Mouse (Mus musculus): ENCODE results near the gene Cdk12. TPM values are rescaled to one million over a fixed set of nuclear protein-coding genes. Genes with fewer than 3 reads are reported as not detected.
A peak's percentile ranks its signal among the peaks of the same experiment; 100 is the strongest.

Cdk12 gene
- polyA plus RNA-seq, 1 experiment from 2014 or later: 14.6 TPM

GRCm38 (mm10) chr11:98327136-98328030 lies 124.5 kb downstream of the Cdk12 start:
- peak overlapping the region; percentile 17 for H3K4me3 ChIP-seq (ENCODE audit: low read depth, low read length)
- peaks cover 97% of the 10 kb centered on the region for H3K27me3 ChIP-seq (ENCODE audit: control insufficient read depth, insufficient read depth, low read length)
- H3K36me3 ChIP-seq (ENCODE audit: control insufficient read depth, insufficient read depth, low read length): no peaks in the 10 kb centered on the region
- DNase-seq (ENCODE audit: low spot score): peak; percentile 71
- no peak for ATAC-seq (ENCODE audit: insufficient number of reproducible peaks, low FRiP score, low TSS enrichment, low read depth)
- H3K4me2 ChIP-seq (ENCODE audit: low read depth, severe bottlenecking): peak overlapping the region; percentile 15
- H3K9ac ChIP-seq (ENCODE audit: low read length): no peak overlapping the region
- no peaks in the 10 kb centered on the region for H3K9me3 ChIP-seq (ENCODE audit: control insufficient read depth, low read length)
- H3K4me1 ChIP-seq (ENCODE audit: control insufficient read depth, insufficient read depth, low read length): 0 out of 2 replicates have a peak, but pooled peaks cover 7% of the 10 kb centered on the region
- under 1% methylated on average over 97 of the region's 97 CpGs for WGBS
- H3K27ac ChIP-seq (replicated peaks; ENCODE audit: low read depth, low read length): no peak overlapping the region

DNA sequence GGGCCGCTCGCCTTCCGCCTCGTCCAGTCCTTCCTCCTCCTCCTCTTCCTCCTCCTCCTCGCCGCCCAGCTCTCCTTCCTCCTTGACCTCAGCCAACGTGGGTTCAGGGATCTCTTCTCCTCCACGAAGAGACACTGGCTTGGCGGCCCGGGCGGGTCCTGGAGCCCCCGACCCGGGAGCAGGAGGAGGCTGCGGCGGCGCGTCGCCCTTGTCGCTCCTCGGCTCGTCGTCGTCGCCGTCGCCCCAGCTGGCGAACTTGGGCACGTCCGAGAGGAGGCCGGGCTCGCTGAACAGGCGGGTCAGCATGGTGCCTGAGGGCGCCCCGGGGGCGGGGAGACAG lies 125.1 kb downstream of the Cdk12 start:
- Histone ChIP-seq H3K27ac (replicated peaks; ENCODE audit: low read depth, low read length) (no peak overlapping the region), H3K4me3 (ENCODE audit: low read depth, low read length) (peak overlapping the region; percentile 17; the same call in 1 of the 2 replicates), H3K36me3 (ENCODE audit: control insufficient read depth, insufficient read depth, low read length) (no peaks in the 10 kb centered on the region), H3K9ac (ENCODE audit: low read length) (no peak overlapping the region), H3K9me3 (ENCODE audit: control insufficient read depth, low read length) (no peaks in the 10 kb centered on the region), H3K4me1 (ENCODE audit: control insufficient read depth, insufficient read depth, low read length) (0 out of 2 replicates have a peak, but pooled peaks cover 7% of the 10 kb centered on the region), H3K4me2 (ENCODE audit: low read depth, severe bottlenecking) (no peak overlapping the region), H3K27me3 (ENCODE audit: control insufficient read depth, insufficient read depth, low read length) (peaks cover 96% of the 10 kb centered on the region)
- ATAC-seq (ENCODE audit: insufficient number of reproducible peaks, low FRiP score, low TSS enrichment, low read depth): no peak
- peak; percentile 49 for DNase-seq (ENCODE audit: low spot score)
- WGBS: under 1% methylated on average over 34 of the region's 35 CpGs

Small RNA genes within 50 kb of the gene (microRNA-seq; reads per million reads assigned to microRNA genes)
- gene Gm27399: not detected
- not detected for gene Mir5119

Other genes starting within 250 kb of the Cdk12 start
- gene Plxdc1, start 216.6 kb upstream of the Cdk12 start, polyA plus RNA-seq (2014; fragmentation: Nextera tagmentation; extraction: Ambion mirVana): 0.15 TPM in 1 of 2 replicates, not detected in the other
- 9.5 and 9.9 TPM in 2 replicates for gene Arl5c, start 206.9 kb upstream of the Cdk12 start, polyA plus RNA-seq (2014; fragmentation: Nextera tagmentation; extraction: Ambion mirVana)
- gene Cacnb1, start 180.0 kb upstream of the Cdk12 start, polyA plus RNA-seq (2014; fragmentation: Nextera tagmentation; extraction: Ambion mirVana): 6.8 and 7.2 TPM in 2 replicates
- 1,171 and 1,244 TPM in 2 replicates for gene Rpl19, start 176.3 kb upstream of the Cdk12 start, polyA plus RNA-seq (2014; fragmentation: Nextera tagmentation; extraction: Ambion mirVana)
- 0.17 and 0.51 TPM in 2 replicates for gene Stac2, start 149.6 kb upstream of the Cdk12 start, polyA plus RNA-seq (2014; fragmentation: Nextera tagmentation; extraction: Ambion mirVana)
- 17.6 and 20.6 TPM in 2 replicates for gene Fbxl20, start 52.7 kb upstream of the Cdk12 start, polyA plus RNA-seq (2014; fragmentation: Nextera tagmentation; extraction: Ambion mirVana)
- 75.2 and 87.8 TPM in 2 replicates for gene Med1, start 9.8 kb upstream of the Cdk12 start, polyA plus RNA-seq (2014; fragmentation: Nextera tagmentation; extraction: Ambion mirVana)
- not detected in 2 replicates for gene Neurod2, start 126.6 kb downstream of the Cdk12 start, polyA plus RNA-seq (2014; fragmentation: Nextera tagmentation; extraction: Ambion mirVana)
- gene Ppp1r1b, start 145.3 kb downstream of the Cdk12 start, polyA plus RNA-seq (2014; fragmentation: Nextera tagmentation; extraction: Ambion mirVana): 0.17 TPM in 1 of 2 replicates, not detected in the other
- 37.7 and 38.3 TPM in 2 replicates for gene Stard3, start 155.3 kb downstream of the Cdk12 start, polyA plus RNA-seq (2014; fragmentation: Nextera tagmentation; extraction: Ambion mirVana)
- 0.41 and 0.53 TPM in 2 replicates for gene Tcap, start 180.8 kb downstream of the Cdk12 start, polyA plus RNA-seq (2014; fragmentation: Nextera tagmentation; extraction: Ambion mirVana)
- 0.13 and 0.17 TPM in 2 replicates for gene Pnmt, start 183.4 kb downstream of the Cdk12 start, polyA plus RNA-seq (2014; fragmentation: Nextera tagmentation; extraction: Ambion mirVana)
- gene Pgap3, start 197.4 kb downstream of the Cdk12 start, polyA plus RNA-seq (2014; fragmentation: Nextera tagmentation; extraction: Ambion mirVana): 6.3 and 9.5 TPM in 2 replicates
- 29.6 and 30.5 TPM in 2 replicates for gene Erbb2, start 209.4 kb downstream of the Cdk12 start, polyA plus RNA-seq (2014; fragmentation: Nextera tagmentation; extraction: Ambion mirVana)
- 75.4 and 78.3 TPM in 2 replicates for gene Mien1, start 235.9 kb downstream of the Cdk12 start, polyA plus RNA-seq (2014; fragmentation: Nextera tagmentation; extraction: Ambion mirVana)
- 5.3 and 6.7 TPM in 2 replicates for gene Grb7, start 243.3 kb downstream of the Cdk12 start, polyA plus RNA-seq (2014; fragmentation: Nextera tagmentation; extraction: Ambion mirVana)

All from limb, embryonic 11.5 days (tissue).